Mouse (Mus musculus): Measurements from ENCODE around the gene Wdr66. TPM values are rescaled to one million over a fixed set of nuclear protein-coding genes. Genes with fewer than 3 reads are reported as not detected.
A peak's percentile ranks its signal among the peaks of the same experiment; 100 is the strongest.

Wdr66 gene
- total and polyA plus RNA-seq, 3 experiments = 1.4 to 3.6 TPM; not detected in 1

- no peak overlapping the region for H3K27ac ChIP-seq (ENCODE audit: control insufficient read depth, low read depth, low read length)
- TF ChIP-seq MAFK (IDR thresholded peaks at IDR 0.05; ENCODE audit: borderline replicate concordance, low read depth, low read length) (no peak), SMC3 (IDR thresholded peaks at IDR 0.05; ENCODE audit: low read depth, low read length) (no peak), USF2 (IDR thresholded peaks at IDR 0.05; ENCODE audit: borderline replicate concordance in 1 of 2, insufficient read depth in 1 of 2, low read depth in 1 of 2, low read length in 2 of 2) (no peak), ELF1 (IDR thresholded peaks at IDR 0.05; ENCODE audit: low read depth, low read length) (no peak), POLR2A (IDR thresholded peaks at IDR 0.05; ENCODE audit: control insufficient read depth in 1 of 2, insufficient read depth in 1 of 2, low read depth in 1 of 2, low read length in 2 of 2, poor library complexity in 1 of 2) (no peak), POLR2AphosphoS2 (IDR thresholded peaks at IDR 0.05; ENCODE audit: low read length) (no peak), MYB (IDR thresholded peaks at IDR 0.05; ENCODE audit: low read depth, low read length) (no peak), GABPA (IDR thresholded peaks at IDR 0.05; ENCODE audit: low read depth, low read length) (no peak), HCFC1 (IDR thresholded peaks at IDR 0.05; ENCODE audit: low read depth, low read length) (no peak), E2F4 (IDR thresholded peaks at IDR 0.05; ENCODE audit: borderline replicate concordance, low read depth, low read length) (no peak)
- no peaks in the 10 kb centered on the region for H3K4me1 ChIP-seq (ENCODE audit: control insufficient read depth in 1 of 2, insufficient read depth in 2 of 2, low read length in 2 of 2)
- no peak overlapping the region for H3K9ac ChIP-seq (ENCODE audit: control insufficient read depth, low read depth, low read length, poor library complexity, severe bottlenecking)
- DNase-seq (ENCODE audit: low read depth, low spot score) = peak; percentile 8
- no peaks in the 10 kb centered on the region for H3K27me3 ChIP-seq (ENCODE audit: control insufficient read depth in 1 of 2, insufficient read depth in 2 of 2, low read length in 2 of 2)
- peak overlapping the region in 1 of 2 experiments; percentile 43; a peak in 2 of 4 replicates for H3K4me3 ChIP-seq (ENCODE audit: control insufficient read depth in 1 of 2, insufficient read depth in 1 of 2, low read depth in 2 of 2, low read length in 2 of 2)
- H3K36me3 ChIP-seq (ENCODE audit: control insufficient read depth in 1 of 2, insufficient read depth in 2 of 2, low read length in 2 of 2) = no peaks in the 10 kb centered on the region
- H3K9me3 ChIP-seq (replicated peaks; ENCODE audit: insufficient read depth, low read length) = no peaks in the 10 kb centered on the region
- no peaks in the 10 kb centered on the region for H3K79me2 ChIP-seq (ENCODE audit: control insufficient read depth, insufficient read depth, low read length, poor library complexity)
These were observed 66.1 kb downstream of the Wdr66 start for GRCm38 (mm10) chr5:123317992-123318391.

GRCm38 (mm10) chr5:123320136-123320535 is 68.2 kb downstream of the Wdr66 start:
- H3K4me3 ChIP-seq (ENCODE audit: control insufficient read depth in 1 of 2, insufficient read depth in 1 of 2, low read depth in 2 of 2, low read length in 2 of 2) = no peak overlapping the region
- DNase-seq (ENCODE audit: low read depth, low spot score) = peak; percentile 36
- TF ChIP-seq MYC (IDR thresholded peaks at IDR 0.05; ENCODE audit: low read depth, low read length) = no peak
- peak in 2 of 3 experiments; percentile 32 to 37; a peak in 4 of 6 replicates for TF ChIP-seq CTCF (IDR thresholded peaks at IDR 0.05 in 2 of 3, conservative IDR thresholded peaks at IDR 0.05 in 1 of 3; ENCODE audit: control insufficient read depth in 1 of 3, insufficient read depth in 1 of 3, low read depth in 2 of 3, low read length in 3 of 3, poor library complexity in 1 of 3, severe bottlenecking in 1 of 3)
- no peaks in the 10 kb centered on the region for H3K79me2 ChIP-seq (ENCODE audit: control insufficient read depth, insufficient read depth, low read length, poor library complexity)
- no peaks in the 10 kb centered on the region for H3K4me1 ChIP-seq (ENCODE audit: control insufficient read depth in 1 of 2, insufficient read depth in 2 of 2, low read length in 2 of 2)
- H3K9ac ChIP-seq (ENCODE audit: control insufficient read depth, low read depth, low read length, poor library complexity, severe bottlenecking) = no peak overlapping the region
- H3K36me3 ChIP-seq (ENCODE audit: control insufficient read depth in 1 of 2, insufficient read depth in 2 of 2, low read length in 2 of 2) = no peaks in the 10 kb centered on the region
- H3K27ac ChIP-seq (ENCODE audit: control insufficient read depth, low read depth, low read length) = no peak overlapping the region
- H3K9me3 ChIP-seq (replicated peaks; ENCODE audit: insufficient read depth, low read length) = no peaks in the 10 kb centered on the region
- H3K27me3 ChIP-seq (ENCODE audit: control insufficient read depth in 1 of 2, insufficient read depth in 2 of 2, low read length in 2 of 2) = no peaks in the 10 kb centered on the region

- DNase-seq (ENCODE audit: low read depth, low spot score) = no peak
- H3K27ac ChIP-seq (ENCODE audit: control insufficient read depth, low read depth, low read length) = no peak overlapping the region
These were observed 72.3 kb downstream of the Wdr66 start for GRCm38 (mm10) chr5:123324242-123324641.

More at GRCm38 (mm10) chr5:123324242-123324641, 72.3 kb downstream of the Wdr66 start:
- Histone ChIP-seq H3K9ac (ENCODE audit: control insufficient read depth, low read depth, low read length, poor library complexity, severe bottlenecking) (no peak overlapping the region), H3K4me1 (ENCODE audit: control insufficient read depth in 1 of 2, insufficient read depth in 2 of 2, low read length in 2 of 2) (no peaks in the 10 kb centered on the region), H3K36me3 (ENCODE audit: control insufficient read depth in 1 of 2, insufficient read depth in 2 of 2, low read length in 2 of 2) (no peaks in the 10 kb centered on the region), H3K9me3 (replicated peaks; ENCODE audit: insufficient read depth, low read length) (no peaks in the 10 kb centered on the region), H3K79me2 (ENCODE audit: control insufficient read depth, insufficient read depth, low read length, poor library complexity) (no peaks in the 10 kb centered on the region), H3K4me3 (ENCODE audit: control insufficient read depth in 1 of 2, insufficient read depth in 1 of 2, low read depth in 2 of 2, low read length in 2 of 2) (no peak overlapping the region), H3K27me3 (ENCODE audit: control insufficient read depth in 1 of 2, insufficient read depth in 2 of 2, low read length in 2 of 2) (no peaks in the 10 kb centered on the region)
- TF ChIP-seq NELFE (IDR thresholded peaks at IDR 0.05; ENCODE audit: low read depth, low read length) = no peak
- TF ChIP-seq E2F4 (IDR thresholded peaks at IDR 0.05; ENCODE audit: borderline replicate concordance, low read depth, low read length) = no peak
- no peak for TF ChIP-seq ZKSCAN1 (IDR thresholded peaks at IDR 0.05; ENCODE audit: low read depth, low read length)
- TF ChIP-seq GATA1 (IDR thresholded peaks at IDR 0.05; ENCODE audit: low read depth, low read length) = no peak
- no peak for TF ChIP-seq MEF2A (IDR thresholded peaks at IDR 0.05; ENCODE audit: extremely low read depth, insufficient replicate concordance, low read depth, low read length, poor library complexity, severe bottlenecking)
- TF ChIP-seq POLR2AphosphoS2 (IDR thresholded peaks at IDR 0.05; ENCODE audit: low read length) = no peak
- TF ChIP-seq ELF1 (IDR thresholded peaks at IDR 0.05; ENCODE audit: low read depth, low read length) = no peak
- TF ChIP-seq USF1 (IDR thresholded peaks at IDR 0.05; ENCODE audit: low read depth, low read length) = no peak
- TF ChIP-seq POLR2AphosphoS5 (IDR thresholded peaks at IDR 0.05; ENCODE audit: borderline replicate concordance, low read depth, low read length) = no peak
- no peak for TF ChIP-seq TBP (IDR thresholded peaks at IDR 0.05; ENCODE audit: low read depth, low read length)
- TF ChIP-seq HCFC1 (IDR thresholded peaks at IDR 0.05; ENCODE audit: low read depth, low read length) = no peak
- no peak for TF ChIP-seq RAD21 (IDR thresholded peaks at IDR 0.05; ENCODE audit: low read depth, low read length)
- no peak for TF ChIP-seq MAX (IDR thresholded peaks at IDR 0.05; ENCODE audit: low read length)
- no peak for TF ChIP-seq CTCF (IDR thresholded peaks at IDR 0.05 in 2 of 3, conservative IDR thresholded peaks at IDR 0.05 in 1 of 3; ENCODE audit: control insufficient read depth in 1 of 3, insufficient read depth in 1 of 3, low read depth in 2 of 3, low read length in 3 of 3, poor library complexity in 1 of 3, severe bottlenecking in 1 of 3)
